In the genomic region with DNA sequence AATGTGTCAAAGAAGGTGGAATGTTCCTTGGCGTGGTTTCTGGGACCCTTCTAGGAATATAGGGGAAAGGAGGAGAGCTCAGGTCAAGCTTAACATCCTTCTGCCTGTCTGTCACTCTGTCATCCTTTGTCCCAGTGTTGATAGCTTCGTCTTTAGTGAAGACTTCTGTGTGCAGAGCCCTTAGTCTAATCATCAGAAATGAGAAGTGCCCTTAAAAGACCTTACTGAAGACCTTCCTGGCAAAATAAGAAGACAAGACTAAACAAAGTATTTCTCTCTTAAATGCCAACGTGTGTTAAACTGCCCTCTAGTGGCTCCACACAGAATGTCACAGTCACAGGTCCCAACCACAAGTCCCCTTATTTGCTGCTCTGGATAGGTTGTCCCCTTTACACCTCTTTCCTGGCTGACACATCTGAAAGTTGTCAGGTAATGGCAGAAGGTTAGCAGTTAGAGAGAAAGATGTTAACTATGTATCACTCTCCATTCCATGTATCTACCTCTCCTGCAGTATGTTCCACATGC, we compare ENCODE assay signal across 8 mouse cellular contexts.
DNase-seq lines count a peak whose midpoint lies in the region; ATAC-seq and TF ChIP-seq lines count a peak whose summit lies in the region.

No protein-coding gene starts in this region.

- no peak overlapping the region for H3K4me2 ChIP-seq in heart, embryonic 12.5 days

- no peak for ATAC-seq in heart, embryonic 12.5 days (ENCODE audit: insufficient number of reproducible peaks, low FRiP score)
- no peak for ATAC-seq in erythroid progenitor cell, adult 5-6 weeks (replicated peaks; ENCODE audit: low FRiP score, poor library complexity, severe bottlenecking)

- H3K36me3 ChIP-seq in heart, embryonic 12.5 days, result no peaks in the 10 kb centered on the region
- H3K36me3 ChIP-seq in thymus, adult 2 months (ENCODE audit: control insufficient read depth, insufficient read depth, low read length), result no peaks in the 10 kb centered on the region

- no peak overlapping the region for H3K9ac ChIP-seq in heart, embryonic 12.5 days

- H3K9me3 ChIP-seq in heart, embryonic 12.5 days (replicated peaks), result no peaks in the 10 kb centered on the region

- 22% methylated on average over 3 of the region's 3 CpGs for WGBS in heart, embryonic 12.5 days
- 38% methylated on average over 3 of the region's 3 CpGs for WGBS in thymus, adult 2 months

- no peak for TF ChIP-seq CTCF in thymus, adult 2 months (IDR thresholded peaks at IDR 0.05; ENCODE audit: borderline replicate concordance, control insufficient read depth, extremely low read depth, insufficient read depth, low read length, poor library complexity)

- H3K4me1 ChIP-seq in heart, embryonic 12.5 days (replicated peaks), result peaks cover 25% of the 10 kb centered on the region
- H3K4me1 ChIP-seq in thymus, adult 2 months (replicated peaks; ENCODE audit: control insufficient read depth, insufficient read depth, low read length), result no peaks in the 10 kb centered on the region

- no peak overlapping the region for H3K27ac ChIP-seq in heart, embryonic 12.5 days (ENCODE audit: poor library complexity, severe bottlenecking)
- H3K27ac ChIP-seq in thymus, adult 2 months (ENCODE audit: control insufficient read depth, insufficient read depth, low read length), result no peak overlapping the region

- H3K27me3 ChIP-seq in heart, embryonic 12.5 days (replicated peaks), result peaks cover 11% of the 10 kb centered on the region; the same call in 1 of the 2 replicates
- no peaks in the 10 kb centered on the region for H3K27me3 ChIP-seq in thymus, adult 2 months (ENCODE audit: control insufficient read depth, insufficient read depth, low read length)

- H3K4me3 ChIP-seq in heart, embryonic 12.5 days, result no peak overlapping the region
- no peak overlapping the region for H3K4me3 ChIP-seq in thymus, adult 2 months (ENCODE audit: control insufficient read depth, insufficient read depth, low read length)

- TF ChIP-seq POLR2A in thymus, adult 2 months (IDR thresholded peaks at IDR 0.05; ENCODE audit: control insufficient read depth, extremely low read depth, insufficient read depth, low read length, poor library complexity), result no peak

- peak; percentile 21 to 58 for DNase-seq in heart, adult 18-20 months
- peak; percentile 33 for DNase-seq in thymus, adult 2 months
- DNase-seq in thymus, adult 18-20 months, result no peak
- peak; percentile 64 to 74 for DNase-seq in cerebellum, postnatal 10 days
- DNase-seq in hindlimb bud, embryonic 11.5 days (ENCODE audit: extremely low spot score, low read depth, low spot score), result peak; percentile 14
- peak; percentile 51 for DNase-seq in mesoderm, embryonic 11.5 days (ENCODE audit: low read depth, low spot score)

Comparison
In these comparisons a context has a peak if more than half of its experiments do, and no peak if none do; other contexts are left out.
1. DNase-seq: peak in heart, adult 18-20 months (2 of 2), thymus, adult 2 months (single experiment), cerebellum, postnatal 10 days (2 of 2), hindlimb bud, embryonic 11.5 days (single experiment) and mesoderm, embryonic 11.5 days (single experiment); none in thymus, adult 18-20 months (0 of 2).